Mouse (Mus musculus): ENCODE results near the gene Dnah11.

Dnah11 gene

GRCm38 (mm10) chr12:118085291-118085690 lies 113.6 kb downstream of the Dnah11 start:
- DNase-seq (ENCODE audit: low read depth, low spot score) = no peak

GRCm38 (mm10) chr12:118084806-118085205 lies 114.0 kb downstream of the Dnah11 start:
- no peak for DNase-seq (ENCODE audit: low read depth, low spot score)

- no peak for DNase-seq (ENCODE audit: low read depth, low spot score)
Measured at GRCm38 (mm10) chr12:118084134-118084533, 114.7 kb downstream of the Dnah11 start.

GRCm38 (mm10) chr12:118080441-118080840 lies 118.4 kb downstream of the Dnah11 start:
- no peak for DNase-seq (ENCODE audit: low read depth, low spot score)

GRCm38 (mm10) chr12:118078434-118078989 lies 120.3 kb downstream of the Dnah11 start:
- DNase-seq (ENCODE audit: low read depth, low spot score) = no peak

GRCm38 (mm10) chr12:118076802-118077201 lies 122.0 kb downstream of the Dnah11 start:
- DNase-seq (ENCODE audit: low read depth, low spot score) = no peak

GRCm38 (mm10) chr12:118072181-118072872 lies 126.5 kb downstream of the Dnah11 start:
- no peak for DNase-seq (ENCODE audit: low read depth, low spot score)

GRCm38 (mm10) chr12:118071667-118072066 lies 127.2 kb downstream of the Dnah11 start:
- DNase-seq (ENCODE audit: low read depth, low spot score) = peak; percentile 6

- DNase-seq (ENCODE audit: low read depth, low spot score) = no peak
Measured at GRCm38 (mm10) chr12:118068785-118069184, 130.1 kb downstream of the Dnah11 start.

- no peak for DNase-seq (ENCODE audit: low read depth, low spot score)
Measured at GRCm38 (mm10) chr12:118062343-118062742, 136.5 kb downstream of the Dnah11 start.

- DNase-seq (ENCODE audit: low read depth, low spot score) = no peak
Measured at GRCm38 (mm10) chr12:118056876-118057275, 142.0 kb downstream of the Dnah11 start.

- no peak for DNase-seq (ENCODE audit: low read depth, low spot score)
Measured at GRCm38 (mm10) chr12:118045381-118045780, 153.5 kb downstream of the Dnah11 start.

GRCm38 (mm10) chr12:118043130-118043647 lies 155.7 kb downstream of the Dnah11 start:
- DNase-seq (ENCODE audit: low read depth, low spot score) = no peak

- DNase-seq (ENCODE audit: low read depth, low spot score) = no peak
Measured at GRCm38 (mm10) chr12:118042196-118042595, 156.6 kb downstream of the Dnah11 start.

- no peak for DNase-seq (ENCODE audit: low read depth, low spot score)
Measured at GRCm38 (mm10) chr12:118034990-118035389, 163.9 kb downstream of the Dnah11 start.

GRCm38 (mm10) chr12:118025771-118026170 lies 173.1 kb downstream of the Dnah11 start:
- DNase-seq (ENCODE audit: low read depth, low spot score) = no peak

- no peak for DNase-seq (ENCODE audit: low read depth, low spot score)
Measured at GRCm38 (mm10) chr12:118018936-118019335, 179.9 kb downstream of the Dnah11 start.

- no peak for DNase-seq (ENCODE audit: low read depth, low spot score)
Measured at GRCm38 (mm10) chr12:118013872-118014271, 185.0 kb downstream of the Dnah11 start.

GRCm38 (mm10) chr12:118011921-118012320 lies 186.9 kb downstream of the Dnah11 start:
- DNase-seq (ENCODE audit: low read depth, low spot score) = no peak

GRCm38 (mm10) chr12:117994938-117995337 lies 203.9 kb downstream of the Dnah11 start:
- peak; percentile 78 for DNase-seq (ENCODE audit: low read depth, low spot score)

- peak; percentile 86 for DNase-seq (ENCODE audit: low read depth, low spot score)
Measured at GRCm38 (mm10) chr12:117993499-117993898, 205.3 kb downstream of the Dnah11 start.

- DNase-seq (ENCODE audit: low read depth, low spot score) = no peak
Measured at GRCm38 (mm10) chr12:117989018-117989828, 209.6 kb downstream of the Dnah11 start.
